Mouse (Mus musculus) cortical plate, adult 2 months (tissue): ENCODE measurements around the gene Mdga2. TPM values are rescaled to one million over a fixed set of nuclear protein-coding genes. Genes with fewer than 3 reads are reported as not detected.

ENCODE experiments used
- H3K27ac ChIP-seq: fragments of 200-500 bp; 2 replicates; pipeline ENCODE4 v1.5.1; 2012; ENCODE audit warnings: low read length, control low read depth, inconsistent platforms; ENCODE audit not compliant: insufficient read depth
- H3K4me1 ChIP-seq: fragments of 200-500 bp; 2 replicates; pipeline ENCODE4 v1.6.1; 2011; ENCODE audit warnings: low read length; ENCODE audit not compliant: control insufficient read depth, insufficient read depth
- H3K4me3 ChIP-seq: fragments of 200-500 bp; 2 replicates; pipeline ENCODE4 v1.5.1; 2011; ENCODE audit warnings: mild to moderate bottlenecking, low read length, control low read depth; ENCODE audit not compliant: insufficient read depth
- CTCF ChIP-seq: fragments of 200-500 bp; IDR thresholded peaks from 2 replicates; pipeline ENCODE4 v1.5.1; 2011; ENCODE audit warnings: mild to moderate bottlenecking, control low read depth, low read length; ENCODE audit not compliant: insufficient read depth; ENCODE audit errors: extremely low read depth
- POLR2A ChIP-seq: fragments of 200-500 bp; IDR thresholded peaks from 2 replicates; pipeline ENCODE4 v1.6.1; 2011; ENCODE audit warnings: mild to moderate bottlenecking, low read length, control low read depth; ENCODE audit not compliant: insufficient read depth; ENCODE audit errors: extremely low read depth
- polyA plus RNA-seq: library from polyadenylated mRNA; depleted of rRNA; stranded (reverse); fragments of >200 nt; gene quantifications from 2 replicates; pipeline ENCODE4 v1.2.3, GENCODE M21; 2012

Gene Mdga2
- polyA plus RNA-seq, 1 experiment, result 22.1 TPM

GRCm38 (mm10) chr12:66724474-66724873, 497.9 kb downstream of the Mdga2 start:
- TF ChIP-seq CTCF (no peak), POLR2A (no peak)
- no peak overlapping the region for H3K4me3 ChIP-seq
- H3K4me1 ChIP-seq, result no peaks in the 10 kb centered on the region
- H3K27ac ChIP-seq, result no peak overlapping the region

GRCm38 (mm10) chr12:66708334-66708733, 514.0 kb downstream of the Mdga2 start:
- Histone ChIP-seq H3K4me3 (no peak overlapping the region), H3K4me1 (no peaks in the 10 kb centered on the region), H3K27ac (no peak overlapping the region)
- TF ChIP-seq POLR2A (no peak), CTCF (no peak)

GRCm38 (mm10) chr12:66707431-66707830, 514.9 kb downstream of the Mdga2 start:
- Histone ChIP-seq H3K27ac (no peak overlapping the region), H3K4me1 (no peaks in the 10 kb centered on the region), H3K4me3 (no peak overlapping the region)
- TF ChIP-seq CTCF, result no peak
- TF ChIP-seq POLR2A, result no peak

- Histone ChIP-seq H3K4me3 (no peak overlapping the region), H3K4me1 (no peaks in the 10 kb centered on the region), H3K27ac (no peak overlapping the region)
- TF ChIP-seq CTCF (no peak), POLR2A (no peak)
These were observed 517.3 kb downstream of the Mdga2 start for GRCm38 (mm10) chr12:66705015-66705414.

- H3K27ac ChIP-seq, result no peak overlapping the region
- H3K4me1 ChIP-seq, result no peaks in the 10 kb centered on the region
- H3K4me3 ChIP-seq, result no peak overlapping the region
- TF ChIP-seq CTCF (no peak), POLR2A (no peak)
These were observed 519.6 kb downstream of the Mdga2 start for GRCm38 (mm10) chr12:66702781-66703180.

GRCm38 (mm10) chr12:66679558-66679957, 542.8 kb downstream of the Mdga2 start:
- no peaks in the 10 kb centered on the region for H3K4me1 ChIP-seq
- no peak for TF ChIP-seq POLR2A
- TF ChIP-seq CTCF, result no peak

GRCm38 (mm10) chr12:66648605-66649552, 573.5 kb downstream of the Mdga2 start:
- no peak overlapping the region for H3K27ac ChIP-seq
- H3K4me1 ChIP-seq, result no peaks in the 10 kb centered on the region
- H3K4me3 ChIP-seq, result no peak overlapping the region
- TF ChIP-seq CTCF, result no peak
- no peak for TF ChIP-seq POLR2A

More at GRCm38 (mm10) chr12:66679558-66679957, 542.8 kb downstream of the Mdga2 start:
- Histone ChIP-seq H3K4me3 (no peak overlapping the region), H3K27ac (no peak overlapping the region; the same call in 1 of the 2 replicates)

GRCm38 (mm10) chr12:66640408-66640807, 581.9 kb downstream of the Mdga2 start:
- H3K4me1 ChIP-seq, result no peaks in the 10 kb centered on the region; the same call in 1 of the 2 replicates
- no peak overlapping the region for H3K27ac ChIP-seq
- no peak for TF ChIP-seq POLR2A
- no peak for TF ChIP-seq CTCF

GRCm38 (mm10) chr12:66619944-66620343, 602.4 kb downstream of the Mdga2 start:
- Histone ChIP-seq H3K4me1 (no peaks in the 10 kb centered on the region), H3K4me3 (no peak overlapping the region), H3K27ac (no peak overlapping the region)
- TF ChIP-seq POLR2A (no peak), CTCF (no peak)

More at GRCm38 (mm10) chr12:66640408-66640807, 581.9 kb downstream of the Mdga2 start:
- no peak overlapping the region for H3K4me3 ChIP-seq

- Histone ChIP-seq H3K4me3 (no peak overlapping the region), H3K4me1 (no peaks in the 10 kb centered on the region; the same call in 1 of the 2 replicates), H3K27ac (no peak overlapping the region)
- TF ChIP-seq CTCF (no peak), POLR2A (no peak)
These were observed 630.6 kb downstream of the Mdga2 start for GRCm38 (mm10) chr12:66591617-66592230.
